Mouse (Mus musculus) myocyte (in vitro differentiated cells): ENCODE measurements around the gene Sprr2j-ps.

Experiments used
- CEBPB ChIP-seq: IDR thresholded peaks from 2 replicates; pipeline ENCODE4 v1.6.1; 2011; ENCODE audit warnings: mild to moderate bottlenecking, moderate library complexity; ENCODE audit not compliant: poor library complexity, insufficient read depth, severe bottlenecking
- MAX ChIP-seq: IDR thresholded peaks from one replicate; pipeline ENCODE4 v1.6.1; 2011; ENCODE audit warnings: low read depth, mild to moderate bottlenecking, control low read depth
- POLR2A ChIP-seq: IDR thresholded peaks from one replicate; pipeline ENCODE4 v1.6.1; 2011; ENCODE audit warnings: low read depth, mild to moderate bottlenecking, control low read depth, moderate library complexity; ENCODE audit not compliant: insufficient read length

DNA sequence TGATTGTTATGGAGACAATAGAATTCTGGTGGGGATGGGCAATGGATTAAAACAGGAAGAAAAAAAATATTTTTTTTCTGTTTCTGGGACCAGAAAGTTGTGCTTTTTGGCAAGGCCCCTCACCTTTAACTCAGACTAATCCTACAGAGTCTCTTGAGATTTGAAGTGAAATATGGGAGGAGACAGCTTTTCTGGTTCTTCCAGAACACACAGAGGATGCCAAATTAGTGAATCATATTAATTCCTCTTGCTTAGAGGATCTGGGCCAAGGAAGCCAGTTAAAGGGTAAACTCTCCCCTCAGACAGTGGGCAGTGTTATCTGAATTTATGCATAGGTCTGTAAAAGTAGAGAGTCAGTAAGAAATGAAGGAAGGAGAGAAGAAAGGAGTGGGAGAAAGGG, 49.5 kb downstream of the Sprr2j-ps start:
- TF ChIP-seq POLR2A (no peak), CEBPB (no peak), MAX (no peak)
